Mouse (Mus musculus): ENCODE measurements around the gene Ankdd1a. TPM values are rescaled to one million over a fixed set of nuclear protein-coding genes. Genes with fewer than 3 reads are reported as not detected.

Ankdd1a gene
- polyA plus RNA-seq, 1 experiment from 2014 or later = 1.0 TPM

GRCm38 (mm10) chr9:65548311-65548710 lies 28.3 kb upstream of the Ankdd1a start:
- 48% methylated on average over 8 of the region's 8 CpGs for WGBS
- H3K36me3 ChIP-seq (replicated peaks; ENCODE audit: control insufficient read depth, insufficient read depth) = no peaks in the 10 kb centered on the region

GRCm38 (mm10) chr9:65547844-65548243 lies 27.9 kb upstream of the Ankdd1a start:
- no peak for DNase-seq (ENCODE audit: low spot score)
- 44% methylated on average over 4 of the region's 4 CpGs for WGBS
- Histone ChIP-seq H3K36me3 (replicated peaks; ENCODE audit: control insufficient read depth, insufficient read depth) (no peaks in the 10 kb centered on the region), H3K4me3 (replicated peaks; ENCODE audit: low read length) (no peak overlapping the region), H3K9me3 (ENCODE audit: control insufficient read depth, low read length) (no peaks in the 10 kb centered on the region), H3K27me3 (ENCODE audit: control insufficient read depth, insufficient read depth, low read length) (no peaks in the 10 kb centered on the region), H3K9ac (no peak overlapping the region), H3K4me1 (replicated peaks; ENCODE audit: control insufficient read depth, insufficient read depth, low read length) (peaks cover 9% of the 10 kb centered on the region; the same call in 1 of the 2 replicates), H3K4me2 (replicated peaks) (no peak overlapping the region), H3K27ac (no peak overlapping the region)
- no peak for ATAC-seq (ENCODE audit: low FRiP score)

More at GRCm38 (mm10) chr9:65548311-65548710, 28.3 kb upstream of the Ankdd1a start:
- Histone ChIP-seq H3K4me2 (replicated peaks) (no peak overlapping the region), H3K9ac (no peak overlapping the region), H3K27me3 (ENCODE audit: control insufficient read depth, insufficient read depth, low read length) (no peaks in the 10 kb centered on the region), H3K9me3 (ENCODE audit: control insufficient read depth, low read length) (no peaks in the 10 kb centered on the region), H3K4me1 (replicated peaks; ENCODE audit: control insufficient read depth, insufficient read depth, low read length) (peaks cover 9% of the 10 kb centered on the region; the same call in 1 of the 2 replicates), H3K4me3 (replicated peaks; ENCODE audit: low read length) (no peak overlapping the region), H3K27ac (no peak overlapping the region)
- peak; percentile 46 for DNase-seq (ENCODE audit: low spot score)
- no peak for ATAC-seq (ENCODE audit: low FRiP score)

GRCm38 (mm10) chr9:65547111-65547510 lies 27.1 kb upstream of the Ankdd1a start:
- Histone ChIP-seq H3K9me3 (ENCODE audit: control insufficient read depth, low read length) (no peaks in the 10 kb centered on the region), H3K4me3 (replicated peaks; ENCODE audit: low read length) (no peak overlapping the region), H3K4me2 (replicated peaks) (no peak overlapping the region), H3K9ac (no peak overlapping the region), H3K27me3 (ENCODE audit: control insufficient read depth, insufficient read depth, low read length) (no peaks in the 10 kb centered on the region), H3K27ac (no peak overlapping the region), H3K36me3 (replicated peaks; ENCODE audit: control insufficient read depth, insufficient read depth) (no peaks in the 10 kb centered on the region), H3K4me1 (replicated peaks; ENCODE audit: control insufficient read depth, insufficient read depth, low read length) (peaks cover 9% of the 10 kb centered on the region; the same call in 1 of the 2 replicates)
- DNase-seq (ENCODE audit: low spot score) (no peak), ATAC-seq (ENCODE audit: low FRiP score) (no peak)
- WGBS = 73% methylated on average over 5 of the region's 5 CpGs

GRCm38 (mm10) chr9:65546413-65546695 lies 26.4 kb upstream of the Ankdd1a start:
- H3K27ac ChIP-seq = no peak overlapping the region
- ATAC-seq (ENCODE audit: low FRiP score) (no peak), DNase-seq (ENCODE audit: low spot score) (no peak)
- peaks cover 9% of the 10 kb centered on the region; the same call in 1 of the 2 replicates for H3K4me1 ChIP-seq (replicated peaks; ENCODE audit: control insufficient read depth, insufficient read depth, low read length)
- H3K4me2 ChIP-seq (replicated peaks) = no peak overlapping the region
- no peak overlapping the region for H3K9ac ChIP-seq
- H3K4me3 ChIP-seq (replicated peaks; ENCODE audit: low read length) = no peak overlapping the region
- no peaks in the 10 kb centered on the region for H3K27me3 ChIP-seq (ENCODE audit: control insufficient read depth, insufficient read depth, low read length)
- WGBS = 48% methylated on average over 4 of the region's 4 CpGs
- no peaks in the 10 kb centered on the region for H3K9me3 ChIP-seq (ENCODE audit: control insufficient read depth, low read length)
- no peaks in the 10 kb centered on the region for H3K36me3 ChIP-seq (replicated peaks; ENCODE audit: control insufficient read depth, insufficient read depth)

GRCm38 (mm10) chr9:65545635-65546412 lies 25.8 kb upstream of the Ankdd1a start:
- Histone ChIP-seq H3K4me1 (replicated peaks; ENCODE audit: control insufficient read depth, insufficient read depth, low read length) (peaks cover 9% of the 10 kb centered on the region; the same call in 1 of the 2 replicates), H3K27ac (no peak overlapping the region), H3K27me3 (ENCODE audit: control insufficient read depth, insufficient read depth, low read length) (no peaks in the 10 kb centered on the region), H3K4me2 (replicated peaks) (no peak overlapping the region), H3K9ac (no peak overlapping the region), H3K36me3 (replicated peaks; ENCODE audit: control insufficient read depth, insufficient read depth) (no peaks in the 10 kb centered on the region), H3K9me3 (ENCODE audit: control insufficient read depth, low read length) (no peaks in the 10 kb centered on the region), H3K4me3 (replicated peaks; ENCODE audit: low read length) (no peak overlapping the region)
- ATAC-seq (ENCODE audit: low FRiP score) (no peak), DNase-seq (ENCODE audit: low spot score) (no peak)
- WGBS = 64% methylated on average over 10 of the region's 10 CpGs

GRCm38 (mm10) chr9:65542111-65542524 lies 22.1 kb upstream of the Ankdd1a start:
- 91% methylated on average over 7 of the region's 7 CpGs for WGBS
- H3K4me1 ChIP-seq (replicated peaks; ENCODE audit: control insufficient read depth, insufficient read depth, low read length) = 0 out of 2 replicates have a peak, but pooled peaks cover 4% of the 10 kb centered on the region
- no peak for ATAC-seq (ENCODE audit: low FRiP score)
- H3K4me3 ChIP-seq (replicated peaks; ENCODE audit: low read length) = no peak overlapping the region
- H3K27me3 ChIP-seq (ENCODE audit: control insufficient read depth, insufficient read depth, low read length) = no peaks in the 10 kb centered on the region
- no peak overlapping the region for H3K9ac ChIP-seq
- no peak overlapping the region for H3K4me2 ChIP-seq (replicated peaks)
- no peaks in the 10 kb centered on the region for H3K9me3 ChIP-seq (ENCODE audit: control insufficient read depth, low read length)
- H3K27ac ChIP-seq = no peak overlapping the region
- no peak for DNase-seq (ENCODE audit: low spot score)
- no peaks in the 10 kb centered on the region for H3K36me3 ChIP-seq (replicated peaks; ENCODE audit: control insufficient read depth, insufficient read depth)

- no peak overlapping the region for H3K4me2 ChIP-seq (replicated peaks)
- H3K27me3 ChIP-seq (ENCODE audit: control insufficient read depth, insufficient read depth, low read length) = no peaks in the 10 kb centered on the region
- no peak for ATAC-seq (ENCODE audit: low FRiP score)
- no peak overlapping the region for H3K27ac ChIP-seq
- H3K9me3 ChIP-seq (ENCODE audit: control insufficient read depth, low read length) = no peaks in the 10 kb centered on the region
- no peaks in the 10 kb centered on the region for H3K36me3 ChIP-seq (replicated peaks; ENCODE audit: control insufficient read depth, insufficient read depth)
- 72% methylated on average over 13 of the region's 13 CpGs for WGBS
- H3K4me3 ChIP-seq (replicated peaks; ENCODE audit: low read length) = no peak overlapping the region
- no peak overlapping the region for H3K9ac ChIP-seq
- DNase-seq (ENCODE audit: low spot score) = no peak
- 0 out of 2 replicates have a peak, but pooled peaks cover 4% of the 10 kb centered on the region for H3K4me1 ChIP-seq (replicated peaks; ENCODE audit: control insufficient read depth, insufficient read depth, low read length)
Observed at GRCm38 (mm10) chr9:65541126-65542068, 21.4 kb upstream of the Ankdd1a start.

GRCm38 (mm10) chr9:65539697-65540096 lies 19.7 kb upstream of the Ankdd1a start:
- Histone ChIP-seq H3K4me1 (replicated peaks; ENCODE audit: control insufficient read depth, insufficient read depth, low read length) (no peaks in the 10 kb centered on the region), H3K27me3 (ENCODE audit: control insufficient read depth, insufficient read depth, low read length) (no peaks in the 10 kb centered on the region), H3K4me3 (replicated peaks; ENCODE audit: low read length) (no peak overlapping the region), H3K9me3 (ENCODE audit: control insufficient read depth, low read length) (no peaks in the 10 kb centered on the region), H3K36me3 (replicated peaks; ENCODE audit: control insufficient read depth, insufficient read depth) (no peaks in the 10 kb centered on the region), H3K4me2 (replicated peaks) (no peak overlapping the region), H3K9ac (no peak overlapping the region), H3K27ac (no peak overlapping the region)
- no peak for DNase-seq (ENCODE audit: low spot score)
- 86% methylated on average over 9 of the region's 9 CpGs for WGBS
- ATAC-seq (ENCODE audit: low FRiP score) = no peak

GRCm38 (mm10) chr9:65537901-65538630 lies 18.1 kb upstream of the Ankdd1a start:
- no peaks in the 10 kb centered on the region for H3K9me3 ChIP-seq (ENCODE audit: control insufficient read depth, low read length)
- no peaks in the 10 kb centered on the region for H3K4me1 ChIP-seq (replicated peaks; ENCODE audit: control insufficient read depth, insufficient read depth, low read length)
- H3K27ac ChIP-seq = no peak overlapping the region
- H3K27me3 ChIP-seq (ENCODE audit: control insufficient read depth, insufficient read depth, low read length) = no peaks in the 10 kb centered on the region
- no peak overlapping the region for H3K9ac ChIP-seq
- H3K4me2 ChIP-seq (replicated peaks) = no peak overlapping the region
- WGBS = 85% methylated on average over 8 of the region's 8 CpGs
- no peaks in the 10 kb centered on the region for H3K36me3 ChIP-seq (replicated peaks; ENCODE audit: control insufficient read depth, insufficient read depth)
- no peak overlapping the region for H3K4me3 ChIP-seq (replicated peaks; ENCODE audit: low read length)
- no peak for DNase-seq (ENCODE audit: low spot score)
- no peak for ATAC-seq (ENCODE audit: low FRiP score)
